Mouse (Mus musculus) myocyte (in vitro differentiated cells): Measurements from ENCODE around the gene Epha3. TPM values are rescaled to one million over a fixed set of nuclear protein-coding genes. Genes with fewer than 3 reads are reported as not detected.

ENCODE experiments used
- H3K27me3 ChIP-seq: one replicate; pipeline ENCODE4 v1.6.1; 2011; ENCODE audit not compliant: control insufficient read depth, insufficient read depth, insufficient read length
- H3K36me3 ChIP-seq: one replicate; pipeline ENCODE4 v1.6.1; 2011; ENCODE audit not compliant: control insufficient read depth, insufficient read depth
- H3K4me2 ChIP-seq: one replicate; pipeline ENCODE4 v1.6.1; 2011; ENCODE audit warnings: low read depth, control low read depth
- H3K4me3 ChIP-seq: one replicate; pipeline ENCODE4 v1.5.1; 2011; ENCODE audit warnings: mild to moderate bottlenecking, control low read depth, moderate library complexity
- H3K79me2 ChIP-seq: one replicate; pipeline ENCODE4 v1.6.1; 2011; ENCODE audit not compliant: control insufficient read depth, insufficient read depth
- H3ac ChIP-seq: one replicate; pipeline ENCODE4 v1.6.1; 2011; ENCODE audit not compliant: control insufficient read depth, insufficient read length
- CEBPB ChIP-seq: IDR thresholded peaks from 2 replicates; pipeline ENCODE4 v1.6.1; 2011; ENCODE audit warnings: mild to moderate bottlenecking, moderate library complexity; ENCODE audit not compliant: poor library complexity, insufficient read depth, severe bottlenecking
- E2F4 ChIP-seq: IDR thresholded peaks from one replicate; pipeline ENCODE4 v1.6.1; 2011; ENCODE audit warnings: mild to moderate bottlenecking, control low read depth, moderate library complexity; ENCODE audit not compliant: insufficient read depth
- MAX ChIP-seq: IDR thresholded peaks from one replicate; pipeline ENCODE4 v1.6.1; 2011; ENCODE audit warnings: low read depth, mild to moderate bottlenecking, control low read depth
- MYOD1 ChIP-seq, 3 experiments: IDR thresholded peaks; one replicate each; pipeline ENCODE4 v1.6.1; 2011; ENCODE audit warnings: control low read depth in 2 of 3, low read depth in 2 of 3, mild to moderate bottlenecking in 2 of 3, moderate library complexity in 1 of 3; ENCODE audit not compliant: insufficient read length in 2 of 3, control insufficient read depth in 1 of 3
- MYOG ChIP-seq, 3 experiments: IDR thresholded peaks; one replicate each; pipeline ENCODE4 v1.6.1; 2011; ENCODE audit warnings: control low read depth in 2 of 3, low read depth in 2 of 3, mild to moderate bottlenecking in 2 of 3; ENCODE audit not compliant: insufficient read length in 2 of 3, control insufficient read depth in 1 of 3, insufficient read depth in 1 of 3
- POLR2A ChIP-seq: IDR thresholded peaks from one replicate; pipeline ENCODE4 v1.6.1; 2011; ENCODE audit warnings: low read depth, mild to moderate bottlenecking, control low read depth, moderate library complexity; ENCODE audit not compliant: insufficient read length
- POLR2AphosphoS2 ChIP-seq: IDR thresholded peaks from one replicate; pipeline ENCODE4 v1.6.1; 2011; ENCODE audit warnings: low read depth, control low read depth; ENCODE audit not compliant: insufficient read length
- REST ChIP-seq: IDR thresholded peaks from one replicate; pipeline ENCODE4 v1.6.1; 2011; ENCODE audit warnings: mild to moderate bottlenecking, control low read depth, moderate library complexity; ENCODE audit not compliant: insufficient read depth, insufficient read length
- SRF ChIP-seq: IDR thresholded peaks from one replicate; pipeline ENCODE4 v1.6.1; 2011; ENCODE audit warnings: low read depth; ENCODE audit not compliant: control insufficient read depth, insufficient read length
- TCF12 ChIP-seq: IDR thresholded peaks from one replicate; pipeline ENCODE4 v1.6.1; 2011; ENCODE audit warnings: mild to moderate bottlenecking, control low read depth; ENCODE audit not compliant: poor library complexity, insufficient read depth, severe bottlenecking
- TCF3 ChIP-seq: IDR thresholded peaks from one replicate; pipeline ENCODE4 v1.6.1; 2011; ENCODE audit warnings: low read depth, control low read depth; ENCODE audit not compliant: insufficient read length
- USF1 ChIP-seq: IDR thresholded peaks from one replicate; pipeline ENCODE4 v1.6.1; 2011; ENCODE audit warnings: low read depth, mild to moderate bottlenecking, control low read depth, moderate library complexity
- polyA plus RNA-seq: library from polyadenylated mRNA; unstranded; fragments of >200 nt; fragmentation: generic; extraction: Trizol; gene quantifications from one replicate; pipeline ENCODE4 v1.2.1, GENCODE M21; 2012; ENCODE audit warnings: missing spikeins

The Epha3 gene
- polyA plus RNA-seq, 1 experiment = 1.3 TPM

DNA sequence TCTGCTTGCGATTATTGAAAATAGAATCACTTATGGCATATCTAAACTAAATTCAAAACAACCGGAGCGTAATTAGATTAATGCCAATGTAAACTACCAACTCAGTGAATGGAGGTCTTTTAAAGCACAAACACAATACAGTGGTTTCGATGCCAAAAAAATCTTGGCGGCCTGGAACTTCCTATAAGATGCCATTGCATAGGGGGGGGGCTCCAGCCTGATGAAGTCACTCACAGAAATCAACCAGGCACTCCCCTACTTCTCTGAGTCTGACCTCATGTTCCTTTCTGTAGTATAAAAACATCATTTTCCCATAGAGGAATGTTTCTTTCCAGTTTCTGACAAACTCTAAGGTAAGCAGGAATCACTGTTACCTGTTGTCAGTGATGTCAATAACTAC lies 69.7 kb downstream of the Epha3 start:
- H3K4me2 ChIP-seq = peak overlapping the region; percentile 53
- TF ChIP-seq SRF (no peak), USF1 (no peak), POLR2A (no peak), MYOG (IDR thresholded peaks at IDR 0.05; ENCODE audit: control insufficient read depth in 1 of 3, insufficient read depth in 1 of 3, insufficient read length in 2 of 3, low read depth in 2 of 3) (no peak), TCF3 (no peak), MYOD1 (IDR thresholded peaks at IDR 0.05; ENCODE audit: control insufficient read depth in 1 of 3, insufficient read length in 2 of 3, low read depth in 2 of 3) (no peak), POLR2AphosphoS2 (no peak), REST (no peak)
- H3ac ChIP-seq = no peak overlapping the region
- no peaks in the 10 kb centered on the region for H3K36me3 ChIP-seq
- no peaks in the 10 kb centered on the region for H3K79me2 ChIP-seq
- no peak overlapping the region for H3K4me3 ChIP-seq
- no peaks in the 10 kb centered on the region for H3K27me3 ChIP-seq

DNA sequence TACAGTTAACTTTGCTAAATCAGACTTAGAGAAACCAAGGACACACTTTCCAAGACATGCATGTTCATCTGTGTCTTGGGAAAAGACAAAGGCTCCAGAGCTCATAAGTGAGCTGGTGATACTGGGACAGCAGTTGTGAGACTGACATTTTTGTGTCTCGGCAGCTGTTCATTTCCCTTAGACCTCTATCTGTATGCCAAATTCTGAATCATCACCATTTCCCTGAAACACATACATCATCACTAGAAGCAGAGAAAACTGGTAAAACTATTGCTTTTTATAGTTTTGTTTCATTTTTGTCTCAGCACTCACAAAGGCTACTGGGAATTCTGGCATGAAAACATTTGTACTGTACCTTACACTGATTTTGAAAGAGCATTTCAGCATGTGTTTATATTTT lies 70.2 kb downstream of the Epha3 start:
- Histone ChIP-seq H3K27me3 (no peaks in the 10 kb centered on the region), H3ac (no peak overlapping the region), H3K4me2 (peak overlapping the region; percentile 53), H3K79me2 (no peaks in the 10 kb centered on the region), H3K36me3 (no peaks in the 10 kb centered on the region), H3K4me3 (no peak overlapping the region)
- TF ChIP-seq TCF3 (no peak), E2F4 (no peak), MAX (no peak), MYOD1 (IDR thresholded peaks at IDR 0.05; ENCODE audit: control insufficient read depth in 1 of 3, insufficient read length in 2 of 3, low read depth in 2 of 3) (peak; percentile 48 to 79 (median 77)), REST (no peak), USF1 (no peak), MYOG (IDR thresholded peaks at IDR 0.05; ENCODE audit: control insufficient read depth in 1 of 3, insufficient read depth in 1 of 3, insufficient read length in 2 of 3, low read depth in 2 of 3) (no peak), CEBPB (no peak), POLR2A (no peak)

GRCm38 (mm10) chr16:63792084-63792483 lies 71.9 kb downstream of the Epha3 start:
- H3ac ChIP-seq = no peak overlapping the region
- no peaks in the 10 kb centered on the region for H3K27me3 ChIP-seq
- H3K36me3 ChIP-seq = no peaks in the 10 kb centered on the region
- H3K4me2 ChIP-seq = no peak overlapping the region
- no peaks in the 10 kb centered on the region for H3K79me2 ChIP-seq
- no peak overlapping the region for H3K4me3 ChIP-seq
- TF ChIP-seq REST (no peak), MYOD1 (IDR thresholded peaks at IDR 0.05; ENCODE audit: control insufficient read depth in 1 of 3, insufficient read length in 2 of 3, low read depth in 2 of 3) (no peak), MYOG (IDR thresholded peaks at IDR 0.05; ENCODE audit: control insufficient read depth in 1 of 3, insufficient read depth in 1 of 3, insufficient read length in 2 of 3, low read depth in 2 of 3) (no peak), POLR2AphosphoS2 (no peak), MAX (no peak), SRF (no peak), CEBPB (no peak)

DNA sequence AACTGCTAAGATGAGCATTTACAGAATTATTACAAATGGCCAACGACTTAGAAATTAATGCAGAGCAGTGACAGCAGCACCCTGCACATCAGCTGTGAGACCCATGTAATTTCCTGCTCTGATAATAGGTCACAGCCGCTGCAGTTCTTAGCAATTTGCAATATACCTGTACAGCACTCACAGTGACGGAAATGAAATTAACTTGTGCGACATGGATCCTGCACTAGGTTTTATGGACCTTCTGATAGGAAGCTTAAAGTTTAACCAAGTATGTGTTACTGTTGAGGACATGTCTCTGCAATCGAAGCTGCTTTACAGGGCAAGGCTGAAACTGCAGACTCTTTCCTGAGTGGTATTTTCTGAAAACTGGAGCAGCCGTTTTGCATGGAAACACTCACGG lies 80.4 kb downstream of the Epha3 start:
- Histone ChIP-seq H3K4me2 (no peak overlapping the region), H3ac (no peak overlapping the region), H3K79me2 (no peaks in the 10 kb centered on the region), H3K4me3 (no peak overlapping the region), H3K27me3 (no peaks in the 10 kb centered on the region), H3K36me3 (no peaks in the 10 kb centered on the region)
- TF ChIP-seq SRF = no peak
- TF ChIP-seq USF1 = no peak
- no peak for TF ChIP-seq TCF3

- Histone ChIP-seq H3K4me3 (no peak overlapping the region), H3K27me3 (no peaks in the 10 kb centered on the region), H3K4me2 (no peak overlapping the region), H3K79me2 (no peaks in the 10 kb centered on the region), H3ac (no peak overlapping the region), H3K36me3 (no peaks in the 10 kb centered on the region)
- TF ChIP-seq REST = no peak
- TF ChIP-seq TCF12 = no peak
- no peak for TF ChIP-seq USF1
- no peak for TF ChIP-seq TCF3
- TF ChIP-seq MYOG (IDR thresholded peaks at IDR 0.05; ENCODE audit: control insufficient read depth in 1 of 3, insufficient read depth in 1 of 3, insufficient read length in 2 of 3, low read depth in 2 of 3) = no peak
- TF ChIP-seq POLR2A = no peak
Observed at GRCm38 (mm10) chr16:63782101-63782500, 81.9 kb downstream of the Epha3 start.

GRCm38 (mm10) chr16:63780151-63780550 lies 83.8 kb downstream of the Epha3 start:
- H3K4me2 ChIP-seq = no peak overlapping the region
- no peaks in the 10 kb centered on the region for H3K27me3 ChIP-seq
- H3K4me3 ChIP-seq = no peak overlapping the region
- no peaks in the 10 kb centered on the region for H3K36me3 ChIP-seq
- TF ChIP-seq REST (no peak), MYOG (IDR thresholded peaks at IDR 0.05; ENCODE audit: control insufficient read depth in 1 of 3, insufficient read depth in 1 of 3, insufficient read length in 2 of 3, low read depth in 2 of 3) (no peak), SRF (no peak), USF1 (no peak), MAX (no peak), POLR2AphosphoS2 (no peak), CEBPB (no peak), POLR2A (no peak), E2F4 (no peak), MYOD1 (IDR thresholded peaks at IDR 0.05; ENCODE audit: control insufficient read depth in 1 of 3, insufficient read length in 2 of 3, low read depth in 2 of 3) (no peak), TCF12 (no peak), TCF3 (no peak)
- no peaks in the 10 kb centered on the region for H3K79me2 ChIP-seq
- H3ac ChIP-seq = no peak overlapping the region
